Mouse (Mus musculus): ENCODE measurements around the gene 1700025G04Rik.

DNA sequence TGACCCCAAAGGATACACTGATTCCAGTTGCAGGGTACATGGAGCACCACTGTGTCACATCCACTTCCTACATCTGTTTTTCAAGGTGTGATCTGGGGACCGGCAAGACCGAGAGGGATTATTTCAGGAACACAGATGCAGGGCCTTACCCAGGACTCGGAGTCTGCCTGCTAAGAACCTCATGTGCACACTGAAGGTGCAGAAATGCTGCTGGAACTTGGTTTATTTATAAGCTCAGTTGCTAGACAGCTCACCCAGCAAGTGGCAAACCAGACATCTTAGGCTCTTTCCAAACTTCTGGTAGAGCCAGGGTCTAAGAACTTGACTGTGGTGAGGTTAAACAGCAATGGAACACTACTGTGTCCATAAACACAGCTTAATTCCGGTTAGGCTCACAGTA is 61.2 kb downstream of the 1700025G04Rik start:
- TF ChIP-seq CTCF (conservative IDR thresholded peaks at IDR 0.05; ENCODE audit: low read length) (no peak), POU5F1 (IDR thresholded peaks at IDR 0.05; ENCODE audit: borderline replicate concordance, low read length) (no peak)
